Mouse (Mus musculus): ENCODE data around the gene Cym. TPM values are rescaled to one million over a fixed set of nuclear protein-coding genes. Genes with fewer than 3 reads are reported as not detected.
A peak's percentile ranks its signal among the peaks of the same experiment; 100 is the strongest.

The Cym gene
- polyA plus RNA-seq, 1 experiment from 2014 or later: 0.27 TPM

DNA sequence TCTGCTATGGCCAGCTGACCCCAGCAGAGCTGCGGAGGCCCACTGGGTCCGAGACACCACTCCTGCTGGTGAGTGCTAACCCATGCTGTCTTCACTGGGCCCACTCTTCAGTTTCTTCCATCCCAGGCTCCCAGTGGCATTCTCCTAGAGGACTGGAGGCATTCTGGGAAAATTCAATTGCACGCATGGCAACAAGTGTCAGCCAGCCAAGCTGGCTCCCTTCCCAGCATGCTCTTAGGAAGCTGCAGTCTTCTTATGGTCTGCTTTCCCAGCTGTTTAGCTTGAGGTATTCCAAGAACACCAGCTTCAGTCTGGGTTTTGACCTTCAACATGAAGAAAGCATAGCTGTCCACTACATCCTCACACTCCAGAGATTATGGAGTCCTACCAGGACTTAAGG is 38.4 kb downstream of the Cym start:
- Histone ChIP-seq H3K27me3 (replicated peaks) (no peaks in the 10 kb centered on the region), H3K9me3 (no peaks in the 10 kb centered on the region), H3K9ac (no peak overlapping the region), H3K4me2 (no peak overlapping the region), H3K36me3 (replicated peaks) (no peaks in the 10 kb centered on the region), H3K27ac (no peak overlapping the region), H3K4me1 (no peaks in the 10 kb centered on the region), H3K4me3 (no peak overlapping the region)
- WGBS: 84% methylated on average over 3 of the region's 3 CpGs
- ATAC-seq (replicated peaks): no peak

DNA sequence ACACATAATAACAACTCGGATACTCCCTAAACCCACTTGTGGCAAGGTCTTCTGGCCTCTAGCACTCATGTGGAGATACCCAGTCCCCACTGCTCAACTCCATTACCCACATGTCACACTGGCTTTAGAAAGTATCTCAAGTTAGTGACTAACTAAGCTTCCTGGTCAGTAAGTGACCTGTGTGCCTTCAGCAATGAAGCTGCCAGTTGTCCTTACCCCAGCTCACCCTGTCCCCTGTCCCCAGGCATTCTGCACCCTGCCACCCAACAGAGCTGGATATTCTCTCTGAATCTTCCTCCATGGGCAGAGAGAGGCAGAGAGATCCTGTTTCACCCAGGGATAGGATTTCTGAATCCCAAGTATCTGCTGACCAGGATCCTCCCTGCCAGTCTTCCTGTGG is 38.8 kb downstream of the Cym start, which contains the start of gene Kcna10:
Gene Kcna10 (plus strand): TSS at position 301 of the 400 bp plus-strand sequence.
- H3K9ac ChIP-seq: no peak within 1 kb of the TSS
- 87% methylated on average over 1 of the region's 1 CpGs for WGBS
- H3K4me1 ChIP-seq: no peaks in the 10 kb centered on the region
- H3K4me2 ChIP-seq: no peak within 1 kb of the TSS
- no peak within 1 kb of the TSS for H3K27ac ChIP-seq
- H3K9me3 ChIP-seq: no peaks in the 10 kb centered on the region
- H3K36me3 ChIP-seq (replicated peaks): no peaks in the 10 kb centered on the region
- no peak for ATAC-seq (replicated peaks)
- H3K4me3 ChIP-seq: no peak within 1 kb of the TSS
- no peaks in the 10 kb centered on the region for H3K27me3 ChIP-seq (replicated peaks)

DNA sequence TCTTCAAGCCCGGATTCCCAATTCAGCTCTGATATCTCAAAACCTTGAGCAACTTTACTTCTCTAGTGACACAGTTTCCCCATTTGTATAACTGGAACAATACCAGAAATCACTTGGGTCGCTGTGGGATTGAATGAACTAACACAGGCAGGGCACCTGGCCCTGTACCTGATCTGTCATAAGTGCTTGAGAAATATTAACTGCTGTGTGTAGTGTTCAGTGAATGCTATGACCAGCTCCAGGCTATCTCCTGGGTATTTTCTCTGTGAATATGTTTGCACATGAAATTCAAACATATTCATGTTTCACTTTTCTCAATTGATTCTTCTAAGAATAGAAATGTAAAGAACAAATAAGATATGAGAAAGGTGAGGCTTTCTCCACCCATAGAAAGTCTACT is 40.7 kb downstream of the Cym start:
- ATAC-seq (replicated peaks): no peak
- 76% methylated on average over 2 of the region's 2 CpGs for WGBS

DNA sequence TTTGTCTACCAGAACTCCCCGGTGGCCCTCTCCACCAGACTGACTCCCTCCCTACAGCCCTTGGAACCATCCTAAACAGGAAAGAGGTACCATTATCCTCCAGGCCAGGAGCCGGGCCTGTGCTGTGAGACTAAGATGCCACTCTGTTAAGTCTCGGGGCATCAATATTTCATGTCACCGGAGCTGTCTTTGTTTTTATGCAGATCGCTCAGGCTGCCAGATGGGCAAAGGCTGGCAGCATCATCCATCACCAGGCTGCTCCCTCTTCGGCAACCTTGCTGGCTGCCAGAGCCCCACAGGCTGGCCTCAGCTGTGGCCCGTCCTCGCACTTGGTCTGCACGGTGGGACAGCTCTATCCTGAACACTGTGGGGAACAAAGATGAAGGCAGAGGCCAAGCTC is 45.0 kb downstream of the Cym start:
- no peaks in the 10 kb centered on the region for H3K4me1 ChIP-seq
- no peaks in the 10 kb centered on the region for H3K36me3 ChIP-seq (replicated peaks)
- H3K4me2 ChIP-seq: no peak overlapping the region
- peak; percentile 81 for ATAC-seq (replicated peaks)
- peak overlapping the region; percentile 9; the same call in 1 of the 2 replicates for H3K27ac ChIP-seq
- 61% methylated on average over 9 of the region's 9 CpGs for WGBS
- H3K9me3 ChIP-seq: no peaks in the 10 kb centered on the region
- no peaks in the 10 kb centered on the region for H3K27me3 ChIP-seq (replicated peaks)
- no peak overlapping the region for H3K9ac ChIP-seq
- no peak overlapping the region for H3K4me3 ChIP-seq

More for the DNA sequence above, 40.7 kb downstream of the Cym start:
- H3K27ac ChIP-seq: no peak overlapping the region
- H3K4me1 ChIP-seq: no peaks in the 10 kb centered on the region
- H3K36me3 ChIP-seq (replicated peaks): no peaks in the 10 kb centered on the region
- H3K9me3 ChIP-seq: no peaks in the 10 kb centered on the region
- H3K4me2 ChIP-seq: no peak overlapping the region
- no peaks in the 10 kb centered on the region for H3K27me3 ChIP-seq (replicated peaks)
- H3K4me3 ChIP-seq: no peak overlapping the region
- no peak overlapping the region for H3K9ac ChIP-seq

DNA sequence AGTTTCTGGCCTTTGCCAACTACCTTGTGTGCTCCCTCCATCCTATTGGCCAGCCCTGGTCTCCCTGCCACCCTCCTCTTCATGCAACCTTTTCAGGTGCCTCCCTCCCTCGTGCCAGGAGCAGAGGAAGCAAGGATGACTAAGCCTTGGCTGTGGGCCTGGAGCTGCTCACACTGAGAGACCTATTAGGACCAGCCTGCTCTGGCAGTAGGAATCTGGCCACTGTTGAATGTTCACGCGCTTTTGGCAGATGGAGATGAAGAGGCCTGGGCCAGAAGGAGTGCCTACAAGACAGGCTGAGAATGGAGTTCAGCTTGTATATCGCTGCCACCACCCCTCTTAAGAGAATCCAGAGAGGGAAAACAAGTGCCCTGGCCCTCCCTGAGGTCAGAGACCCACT is 46.0 kb downstream of the Cym start:
- Histone ChIP-seq H3K4me1 (no peaks in the 10 kb centered on the region), H3K9me3 (no peaks in the 10 kb centered on the region), H3K27me3 (replicated peaks) (no peaks in the 10 kb centered on the region), H3K36me3 (replicated peaks) (no peaks in the 10 kb centered on the region), H3K27ac (no peak overlapping the region), H3K4me2 (no peak overlapping the region), H3K9ac (no peak overlapping the region), H3K4me3 (no peak overlapping the region)
- WGBS: 76% methylated on average over 4 of the region's 4 CpGs
- ATAC-seq (replicated peaks): no peak

DNA sequence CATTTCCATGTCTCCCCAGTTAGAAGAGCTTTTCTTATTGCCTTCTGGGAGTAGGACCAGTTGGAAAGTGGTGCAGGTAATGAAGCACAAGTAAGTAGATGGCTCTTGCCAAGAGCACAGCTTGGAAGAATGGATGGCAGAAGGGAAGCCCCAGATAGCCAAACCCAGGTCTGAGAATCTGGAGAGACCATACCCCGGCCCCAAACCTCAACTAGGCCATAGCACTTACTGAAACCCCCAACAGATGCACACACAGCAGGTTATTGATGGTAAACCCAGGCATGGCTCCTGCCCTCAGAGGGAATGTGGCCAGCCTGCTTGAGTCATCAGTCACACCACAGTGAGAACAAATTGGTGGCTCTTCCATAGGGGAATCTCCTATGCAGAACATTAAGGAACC is 49.0 kb downstream of the Cym start:
- no peak for ATAC-seq (replicated peaks)
- no peaks in the 10 kb centered on the region for H3K9me3 ChIP-seq
- WGBS: 81% methylated on average over 1 of the region's 1 CpGs
- H3K27ac ChIP-seq: no peak overlapping the region
- no peaks in the 10 kb centered on the region for H3K27me3 ChIP-seq (replicated peaks)
- H3K4me1 ChIP-seq: no peaks in the 10 kb centered on the region
- H3K36me3 ChIP-seq (replicated peaks): no peaks in the 10 kb centered on the region
- no peak overlapping the region for H3K9ac ChIP-seq
- H3K4me3 ChIP-seq: no peak overlapping the region
- no peak overlapping the region for H3K4me2 ChIP-seq

DNA sequence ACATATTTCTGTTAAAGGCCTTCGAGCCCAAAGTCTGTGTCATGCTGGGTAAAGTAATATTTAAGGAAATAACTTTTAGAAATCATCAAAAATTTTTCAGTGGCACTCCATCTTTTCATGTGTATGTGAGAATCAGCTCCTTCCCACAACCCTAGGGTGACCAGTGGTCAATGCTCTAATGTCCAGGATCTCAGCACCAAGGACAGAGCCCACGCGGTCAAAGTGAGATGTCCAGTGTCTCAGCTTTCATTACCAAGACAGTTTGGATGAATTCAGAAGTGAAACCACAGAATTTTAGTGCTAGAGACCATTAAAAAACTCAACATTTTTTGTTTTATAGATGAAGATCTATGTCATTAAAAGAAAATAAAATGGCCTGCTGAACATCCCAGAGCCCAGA is 49.6 kb downstream of the Cym start:
- Histone ChIP-seq H3K27me3 (replicated peaks) (no peaks in the 10 kb centered on the region), H3K9ac (no peak overlapping the region), H3K27ac (no peak overlapping the region), H3K9me3 (no peaks in the 10 kb centered on the region), H3K4me2 (no peak overlapping the region), H3K36me3 (replicated peaks) (no peaks in the 10 kb centered on the region), H3K4me1 (no peaks in the 10 kb centered on the region), H3K4me3 (no peak overlapping the region)
- 85% methylated on average over 3 of the region's 3 CpGs for WGBS
- ATAC-seq (replicated peaks): no peak

DNA sequence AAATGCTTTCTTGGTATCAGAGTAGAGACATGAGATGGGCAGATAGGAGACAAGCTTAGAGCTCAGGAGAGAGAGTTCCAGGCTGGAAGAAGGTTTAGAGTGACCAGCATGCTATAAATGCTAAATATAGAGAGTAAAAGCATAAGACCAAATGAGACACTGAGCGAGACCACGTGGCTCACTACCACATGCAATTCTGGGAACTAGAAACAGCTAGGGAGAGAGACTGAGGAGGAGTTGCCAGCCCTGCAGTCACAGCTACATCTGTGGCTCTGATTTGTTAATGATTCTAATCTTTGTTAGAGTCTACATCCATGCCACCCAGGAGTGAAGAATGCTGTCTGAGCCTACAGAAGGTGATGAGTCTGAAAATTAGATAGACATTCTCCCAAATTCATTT is 52.0 kb downstream of the Cym start:
- Histone ChIP-seq H3K4me1 (no peaks in the 10 kb centered on the region), H3K4me3 (no peak overlapping the region), H3K9ac (no peak overlapping the region), H3K27ac (no peak overlapping the region), H3K27me3 (replicated peaks) (no peaks in the 10 kb centered on the region), H3K36me3 (replicated peaks) (no peaks in the 10 kb centered on the region), H3K9me3 (no peaks in the 10 kb centered on the region), H3K4me2 (no peak overlapping the region)
- WGBS: 76% methylated on average over 2 of the region's 2 CpGs
- no peak for ATAC-seq (replicated peaks)

DNA sequence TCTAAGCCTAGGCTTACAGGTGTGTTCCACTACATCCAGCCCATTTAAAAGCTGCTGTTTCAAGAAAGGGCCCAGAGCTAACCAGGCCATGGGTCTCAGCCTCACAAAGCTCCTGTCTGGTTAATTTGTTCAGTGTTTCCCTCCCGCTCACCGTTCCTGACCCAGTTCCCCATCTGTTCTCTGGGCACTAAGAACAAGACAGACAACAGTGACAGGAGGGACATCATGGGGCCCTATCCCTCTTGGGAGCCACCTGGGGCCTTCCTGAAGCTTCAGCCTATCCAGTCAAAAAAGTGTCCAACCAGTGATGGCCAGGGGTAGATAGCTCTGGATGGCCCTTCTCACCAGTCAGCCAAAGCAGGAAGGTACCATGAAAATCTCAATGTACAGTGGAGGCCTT is 58.8 kb downstream of the Cym start:
- 83% methylated on average over 2 of the region's 2 CpGs for WGBS
- no peak overlapping the region for H3K9ac ChIP-seq
- H3K27ac ChIP-seq: no peak overlapping the region
- H3K9me3 ChIP-seq: no peaks in the 10 kb centered on the region
- no peak for ATAC-seq (replicated peaks)
- H3K4me1 ChIP-seq: peaks cover 7% of the 10 kb centered on the region
- no peak overlapping the region for H3K4me2 ChIP-seq
- H3K4me3 ChIP-seq: no peak overlapping the region
- no peaks in the 10 kb centered on the region for H3K36me3 ChIP-seq (replicated peaks)
- no peaks in the 10 kb centered on the region; the same call in 1 of the 2 replicates for H3K27me3 ChIP-seq (replicated peaks)

Other genes with a start within 250 kb of the Cym start
- 18.8 and 22.1 TPM in 2 replicates for gene Kcna3, start 185.6 kb downstream of the Cym start, polyA plus RNA-seq (2015; fragmentation: Nextera tagmentation; extraction: Ambion mirVana)
- gene Kcna2, start 120.6 kb downstream of the Cym start, polyA plus RNA-seq (2015; fragmentation: Nextera tagmentation; extraction: Ambion mirVana): 1.7 and 1.9 TPM in 2 replicates
- not detected in 2 replicates for gene Kcna10, start 38.7 kb downstream of the Cym start, polyA plus RNA-seq (2015; fragmentation: Nextera tagmentation; extraction: Ambion mirVana)
- not detected in 2 replicates for gene A630076J17Rik, start 8.9 kb upstream of the Cym start, polyA plus RNA-seq (2015; fragmentation: Nextera tagmentation; extraction: Ambion mirVana)
- 0.08 and 0.10 TPM in 2 replicates for gene Prok1, start 18.0 kb upstream of the Cym start, polyA plus RNA-seq (2015; fragmentation: Nextera tagmentation; extraction: Ambion mirVana)
- gene Lamtor5, start 57.1 kb upstream of the Cym start, polyA plus RNA-seq (2015; fragmentation: Nextera tagmentation; extraction: Ambion mirVana): 177 and 189 TPM in 2 replicates
- gene Slc16a4, start 69.5 kb upstream of the Cym start, polyA plus RNA-seq (2015; fragmentation: Nextera tagmentation; extraction: Ambion mirVana): 2.3 and 2.8 TPM in 2 replicates
- gene Rbm15, start 111.9 kb upstream of the Cym start, polyA plus RNA-seq (2015; fragmentation: Nextera tagmentation; extraction: Ambion mirVana): 6.8 TPM in 2 replicates
- gene Kcnc4, start 237.8 kb upstream of the Cym start, polyA plus RNA-seq (2015; fragmentation: Nextera tagmentation; extraction: Ambion mirVana): 8.8 and 9.1 TPM in 2 replicates